In the genomic region with DNA sequence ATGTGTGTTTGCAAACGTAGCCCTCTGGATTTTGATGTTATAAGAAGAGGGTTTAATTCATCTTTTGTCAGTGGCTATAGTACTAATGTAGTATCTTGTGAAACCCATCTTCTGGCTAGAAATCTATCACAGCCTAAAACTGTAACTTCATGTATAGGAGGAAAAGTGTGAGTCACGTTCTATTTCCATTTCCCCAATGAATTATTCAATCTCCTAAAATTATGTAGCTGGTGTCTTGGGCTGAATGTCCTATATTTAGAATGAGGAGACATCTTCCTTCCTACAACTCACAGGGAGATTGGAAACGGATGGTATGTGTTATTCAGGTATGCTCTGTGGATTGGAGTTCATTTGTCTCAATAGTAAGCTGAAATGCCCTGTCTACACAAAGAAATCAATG, we compare ENCODE assay signal across 16 mouse cellular contexts.
"Had no signal": no experiment of that assay in that cellular context is flagged by ENCODE, and none has a peak within 500 bp of the region (broad histone marks: within the 10 kb centered on the region; RNA-seq: fewer than 3 reads in every experiment).

No protein-coding gene starts in this region.

- H3K4me2 ChIP-seq: lung, embryonic 14.5 days; midbrain, embryonic 11.5 days; midbrain, embryonic 13.5 days; midbrain, embryonic 15.5 days; neural tube, embryonic 12.5 days; stomach, embryonic 15.5 days had no signal

- H3K9me3 ChIP-seq: midbrain, embryonic 13.5 days; midbrain, embryonic 15.5 days; neural tube, embryonic 12.5 days; stomach, embryonic 15.5 days had no signal

- ATAC-seq: midbrain, embryonic 13.5 days; midbrain, embryonic 15.5 days had no signal

- H3K9ac ChIP-seq: lung, embryonic 14.5 days; midbrain, embryonic 13.5 days; midbrain, embryonic 15.5 days; neural tube, embryonic 12.5 days; stomach, embryonic 15.5 days had no signal

- H3K4me1 ChIP-seq: midbrain, embryonic 13.5 days; midbrain, embryonic 15.5 days; neural tube, embryonic 12.5 days; stomach, embryonic 15.5 days had no signal

- H3K4me3 ChIP-seq: megakaryocyte, embryonic 14.5 days; midbrain, embryonic 13.5 days; midbrain, embryonic 15.5 days; neural tube, embryonic 12.5 days; stomach, embryonic 15.5 days had no signal

- H3K27me3 ChIP-seq: midbrain, embryonic 13.5 days; midbrain, embryonic 15.5 days; neural tube, embryonic 12.5 days; stomach, embryonic 15.5 days had no signal

- H3K27ac ChIP-seq: macrophage; midbrain, embryonic 13.5 days; midbrain, embryonic 15.5 days; neural tube, embryonic 12.5 days; stomach, embryonic 15.5 days; stomach, postnatal 0 days had no signal

- DNase-seq: lung, adult 18-20 months; lung, embryonic 14.5 days; lung, postnatal 14 days; lung, postnatal 36 days; right cerebral cortex, postnatal 14 days; thymus, adult 18-20 months; thymus, postnatal 14 days; thymus, postnatal 36 days had no signal

- H3K36me3 ChIP-seq: midbrain, embryonic 13.5 days; midbrain, embryonic 15.5 days; neural tube, embryonic 12.5 days; stomach, embryonic 15.5 days had no signal
